Mouse (Mus musculus) heart, embryonic 12.5 days (tissue): ENCODE data around the gene Ripor2. TPM values are rescaled to one million over a fixed set of nuclear protein-coding genes. Genes with fewer than 3 reads are reported as not detected.

Source experiments
- ATAC-seq: fragments of 200-750 bp; cut with Nextera tagmentation; 2 replicates; pipeline ENCODE4 v1.8.0; 2017; ENCODE audit warnings: moderate TSS enrichment, moderate library complexity; ENCODE audit not compliant: insufficient number of reproducible peaks, low FRiP score
- H3K27ac ChIP-seq: fragments of 300-500 bp; sonication (generic); 2 replicates; pipeline ENCODE4 v1.5.1; 2016; ENCODE audit warnings: mild to moderate bottlenecking, moderate library complexity; ENCODE audit not compliant: poor library complexity, severe bottlenecking
- H3K27me3 ChIP-seq: fragments of 300-500 bp; sonication (generic); replicated peaks from 2 replicates; pipeline ENCODE4 v1.6.1; 2016; ENCODE audit warnings: mild to moderate bottlenecking, moderate library complexity
- H3K36me3 ChIP-seq: fragments of 300-500 bp; sonication (generic); 2 replicates; pipeline ENCODE4 v1.6.1; 2016; ENCODE audit warnings: mild to moderate bottlenecking, moderate library complexity
- H3K4me1 ChIP-seq: fragments of 300-500 bp; sonication (generic); replicated peaks from 2 replicates; pipeline ENCODE4 v1.6.1; 2016; ENCODE audit warnings: mild to moderate bottlenecking
- H3K4me2 ChIP-seq: fragments of 300-500 bp; sonication (generic); 2 replicates; pipeline ENCODE4 v1.6.1; 2016; ENCODE audit warnings: mild to moderate bottlenecking, moderate library complexity
- H3K4me3 ChIP-seq: fragments of 300-500 bp; sonication (generic); 2 replicates; pipeline ENCODE4 v1.5.1; 2016; ENCODE audit warnings: mild to moderate bottlenecking
- H3K9ac ChIP-seq: fragments of 300-500 bp; sonication (generic); 2 replicates; pipeline ENCODE4 v1.6.1; 2016; ENCODE audit warnings: mild to moderate bottlenecking, moderate library complexity
- H3K9me3 ChIP-seq: fragments of 300-500 bp; sonication (generic); replicated peaks from 2 replicates; pipeline ENCODE4 v1.6.1; 2016; ENCODE audit warnings: mild to moderate bottlenecking, moderate library complexity
- WGBS: fragments of 180-500 bp; shearing (Covaris S2); methylation state at CpG from one replicate; pipeline ENCODE4 v1.1.7; 2016; 5-methylcytosine and 5-hydroxymethylcytosine counted together
- polyA plus RNA-seq: library from polyadenylated mRNA; unstranded; fragments of >200 nt; fragmentation: Nextera tagmentation; extraction: Ambion mirVana; gene quantifications from 2 replicates; pipeline ENCODE4 v1.2.1, GENCODE M21; 2016

The Ripor2 gene
- polyA plus RNA-seq, 1 experiment from 2014 or later = 10.5 TPM

- Histone ChIP-seq H3K9ac (no peak overlapping the region), H3K27me3 (peaks cover 7% of the 10 kb centered on the region; the same call in 1 of the 2 replicates), H3K4me3 (no peak overlapping the region), H3K36me3 (peaks cover 29% of the 10 kb centered on the region), H3K4me2 (no peak overlapping the region), H3K27ac (no peak overlapping the region), H3K4me1 (peaks cover 24% of the 10 kb centered on the region), H3K9me3 (no peaks in the 10 kb centered on the region)
- WGBS = 66% methylated on average over 5 of the region's 5 CpGs
- ATAC-seq = no peak
These were observed 133.6 kb downstream of the Ripor2 start for GRCm38 (mm10) chr13:24715601-24716000.

- Histone ChIP-seq H3K27me3 (peaks cover 7% of the 10 kb centered on the region; the same call in 1 of the 2 replicates), H3K27ac (no peak overlapping the region), H3K9ac (no peak overlapping the region), H3K4me3 (no peak overlapping the region), H3K4me1 (peaks cover 24% of the 10 kb centered on the region), H3K36me3 (peaks cover 30% of the 10 kb centered on the region), H3K9me3 (no peaks in the 10 kb centered on the region), H3K4me2 (no peak overlapping the region)
- no peak for ATAC-seq
- 59% methylated on average over 9 of the region's 9 CpGs for WGBS
These were observed 134.5 kb downstream of the Ripor2 start for GRCm38 (mm10) chr13:24716441-24716840.

- H3K36me3 ChIP-seq = peaks cover 36% of the 10 kb centered on the region
- no peak for ATAC-seq
- WGBS = 65% methylated on average over 7 of the region's 7 CpGs
These were observed 135.7 kb downstream of the Ripor2 start for GRCm38 (mm10) chr13:24717677-24718076.

GRCm38 (mm10) chr13:24721502-24721901, 139.5 kb downstream of the Ripor2 start:
- no peaks in the 10 kb centered on the region for H3K27me3 ChIP-seq
- peaks cover 45% of the 10 kb centered on the region for H3K36me3 ChIP-seq
- no peaks in the 10 kb centered on the region for H3K9me3 ChIP-seq
- H3K4me1 ChIP-seq = 0 out of 2 replicates have a peak, but pooled peaks cover 3% of the 10 kb centered on the region
- WGBS = 67% methylated on average over 10 of the region's 10 CpGs
- no peak overlapping the region for H3K4me3 ChIP-seq
- ATAC-seq = no peak
- H3K9ac ChIP-seq = no peak overlapping the region
- no peak overlapping the region for H3K27ac ChIP-seq
- no peak overlapping the region for H3K4me2 ChIP-seq

More at GRCm38 (mm10) chr13:24717677-24718076, 135.7 kb downstream of the Ripor2 start:
- Histone ChIP-seq H3K9me3 (no peaks in the 10 kb centered on the region), H3K4me1 (peaks cover 19% of the 10 kb centered on the region), H3K4me2 (no peak overlapping the region), H3K27me3 (peaks cover 7% of the 10 kb centered on the region; the same call in 1 of the 2 replicates), H3K9ac (no peak overlapping the region), H3K4me3 (no peak overlapping the region), H3K27ac (no peak overlapping the region)

- ATAC-seq = no peak
- Histone ChIP-seq H3K4me1 (no peaks in the 10 kb centered on the region), H3K27ac (no peak overlapping the region), H3K27me3 (no peaks in the 10 kb centered on the region), H3K36me3 (peaks cover 34% of the 10 kb centered on the region), H3K4me2 (no peak overlapping the region), H3K9me3 (no peaks in the 10 kb centered on the region), H3K4me3 (no peak overlapping the region), H3K9ac (no peak overlapping the region)
- WGBS = 54% methylated on average over 8 of the region's 8 CpGs
These were observed 141.9 kb downstream of the Ripor2 start for GRCm38 (mm10) chr13:24723699-24724394.

- Histone ChIP-seq H3K36me3 (peaks cover 31% of the 10 kb centered on the region; the same call in 1 of the 2 replicates), H3K27ac (no peak overlapping the region), H3K4me1 (no peaks in the 10 kb centered on the region), H3K9me3 (no peaks in the 10 kb centered on the region), H3K27me3 (no peaks in the 10 kb centered on the region), H3K4me3 (no peak overlapping the region), H3K9ac (no peak overlapping the region), H3K4me2 (no peak overlapping the region)
- WGBS = 59% methylated on average over 4 of the region's 4 CpGs
- no peak for ATAC-seq
These were observed 142.4 kb downstream of the Ripor2 start for GRCm38 (mm10) chr13:24724395-24724759.

- Histone ChIP-seq H3K36me3 (peaks cover 22% of the 10 kb centered on the region; the same call in 1 of the 2 replicates), H3K27ac (no peak overlapping the region), H3K27me3 (no peaks in the 10 kb centered on the region), H3K4me3 (no peak overlapping the region), H3K9ac (no peak overlapping the region), H3K9me3 (no peaks in the 10 kb centered on the region), H3K4me1 (no peaks in the 10 kb centered on the region), H3K4me2 (no peak overlapping the region)
- WGBS = 82% methylated on average over 5 of the region's 5 CpGs
- ATAC-seq = no peak
These were observed 147.1 kb downstream of the Ripor2 start for GRCm38 (mm10) chr13:24729128-24729527.

GRCm38 (mm10) chr13:24734502-24734901, 152.5 kb downstream of the Ripor2 start:
- no peak overlapping the region for H3K9ac ChIP-seq
- no peak overlapping the region for H3K27ac ChIP-seq

GRCm38 (mm10) chr13:24735608-24736131, 153.7 kb downstream of the Ripor2 start:
- no peak overlapping the region for H3K4me2 ChIP-seq
- WGBS = 63% methylated on average over 6 of the region's 6 CpGs
- no peak overlapping the region for H3K9ac ChIP-seq
- ATAC-seq = no peak
- H3K4me1 ChIP-seq = peaks cover 9% of the 10 kb centered on the region
- no peaks in the 10 kb centered on the region for H3K27me3 ChIP-seq
- no peaks in the 10 kb centered on the region; the same call in 1 of the 2 replicates for H3K36me3 ChIP-seq
- no peak overlapping the region for H3K27ac ChIP-seq
- no peak overlapping the region for H3K4me3 ChIP-seq
- no peaks in the 10 kb centered on the region for H3K9me3 ChIP-seq

More at GRCm38 (mm10) chr13:24734502-24734901, 152.5 kb downstream of the Ripor2 start:
- WGBS = 82% methylated on average over 5 of the region's 5 CpGs
- peaks cover 9% of the 10 kb centered on the region for H3K4me1 ChIP-seq
- no peak for ATAC-seq
- peaks cover 4% of the 10 kb centered on the region; the same call in 1 of the 2 replicates for H3K36me3 ChIP-seq
- no peaks in the 10 kb centered on the region for H3K9me3 ChIP-seq
- H3K4me3 ChIP-seq = no peak overlapping the region
- H3K27me3 ChIP-seq = no peaks in the 10 kb centered on the region
- H3K4me2 ChIP-seq = no peak overlapping the region

- 88% methylated on average over 10 of the region's 10 CpGs for WGBS
- Histone ChIP-seq H3K27me3 (no peaks in the 10 kb centered on the region), H3K4me2 (no peak within 1 kb of the TSS), H3K4me1 (peaks cover 4% of the 10 kb centered on the region), H3K9me3 (no peaks in the 10 kb centered on the region), H3K9ac (no peak within 1 kb of the TSS), H3K36me3 (no peaks in the 10 kb centered on the region), H3K4me3 (no peak within 1 kb of the TSS), H3K27ac (no peak within 1 kb of the TSS)
- no peak for ATAC-seq
These were observed 159.0 kb downstream of the Ripor2 start, which contains the start of gene Armh2 for GRCm38 (mm10) chr13:24741028-24741427. Gene Armh2, plus strand, starts transcription at chr13:24741232.

GRCm38 (mm10) chr13:24747823-24748222, 165.8 kb downstream of the Ripor2 start:
- H3K27ac ChIP-seq = 0 out of 2 replicates have a peak overlapping the region, but pooled peaks have one; percentile 29
- WGBS = 64% methylated on average over 3 of the region's 3 CpGs

More at GRCm38 (mm10) chr13:24747823-24748222, 165.8 kb downstream of the Ripor2 start:
- no peak for ATAC-seq
- no peaks in the 10 kb centered on the region for H3K9me3 ChIP-seq
- H3K4me3 ChIP-seq = no peak overlapping the region
- H3K36me3 ChIP-seq = peaks cover 32% of the 10 kb centered on the region
- H3K27me3 ChIP-seq = no peaks in the 10 kb centered on the region
- no peak overlapping the region for H3K4me2 ChIP-seq
- H3K9ac ChIP-seq = no peak overlapping the region
- H3K4me1 ChIP-seq = peaks cover 8% of the 10 kb centered on the region
